In genomic region chr11:82521383-82521782, GRCm38 (mm10) we compare ENCODE assay signal across 9 mouse cellular contexts.
DNase-seq lines count a peak whose midpoint lies in the region; ATAC-seq lines count a peak whose summit lies in the region.
"Had no signal": no experiment of that assay in that cellular context is flagged by ENCODE, and none has a peak within 500 bp of the region (broad histone marks: within the 10 kb centered on the region; RNA-seq: fewer than 3 reads in every experiment).

No protein-coding gene starts in this region.

- intact Hi-C loops in left cerebral cortex, postnatal 25 days (cut with DNase I), result no loop called here

- peak; percentile 11 for DNase-seq in 3134 (ENCODE audit: extremely low read depth, insufficient read length, low spot score)
- peak; percentile 59 for DNase-seq in cerebellum, adult 11 months
- peak; percentile 18 to 41 for DNase-seq in frontal cortex, postnatal 14 days (ENCODE audit: low spot score in 2 of 2)
- peak; percentile 30 to 63 for DNase-seq in left cerebral cortex, postnatal 25 days (ENCODE audit: low spot score in 2 of 2)
- no peak for DNase-seq in heart, adult 9 months (ENCODE audit: low spot score in 2 of 2)
- no peak for DNase-seq in adrenal gland, postnatal 14 days
- DNase-seq in kidney, postnatal 14 days, result no peak
- DNase-seq: thymus, postnatal 14 days had no signal

- ATAC-seq in monocyte, adult 5-6 weeks (replicated peaks; ENCODE audit: insufficient number of reproducible peaks, low FRiP score, low TSS enrichment, poor library complexity, severe bottlenecking), result no peak

Comparison
In these comparisons a context has a peak if more than half of its experiments do, and no peak if none do; other contexts are left out.
1. DNase-seq: peak in 3134 (single experiment), cerebellum, adult 11 months (single experiment), frontal cortex, postnatal 14 days (2 of 2) and left cerebral cortex, postnatal 25 days (2 of 2); none in heart, adult 9 months (0 of 2), adrenal gland, postnatal 14 days (single experiment) and kidney, postnatal 14 days (single experiment).